Mouse (Mus musculus): ENCODE measurements at regions not wholly inside any gene's neighbourhood (a gene's known extent, or its start where the extent isn't known, plus 50 kb on each side); places are given as distances from the start of the nearest gene placed in this dataset.

GRCm38 (mm10) chr6:126286201-126286600 is 119.5 kb upstream of the Ntf3 start:
- no peaks in the 10 kb centered on the region for H3K4me1 ChIP-seq (ENCODE audit: control insufficient read depth, insufficient read depth, low read length)
- H3K27ac ChIP-seq (ENCODE audit: insufficient read depth, low read length), result no peak overlapping the region
- no peaks in the 10 kb centered on the region for H3K9me3 ChIP-seq (replicated peaks; ENCODE audit: control insufficient read depth, insufficient read depth, low read length, poor library complexity, severe bottlenecking)
- no peak overlapping the region for H3K9ac ChIP-seq (ENCODE audit: low read depth, poor library complexity, severe bottlenecking)
- TF ChIP-seq EP300 (IDR thresholded peaks at IDR 0.05; ENCODE audit: insufficient read depth, low read depth, low read length) (no peak), CTCF (IDR thresholded peaks at IDR 0.05; ENCODE audit: low read depth, low read length) (no peak), POLR2A (IDR thresholded peaks at IDR 0.05; ENCODE audit: insufficient read depth, low read length) (no peak)
- no peak overlapping the region for H3K4me3 ChIP-seq (ENCODE audit: low read depth, low read length)
- no peaks in the 10 kb centered on the region for H3K27me3 ChIP-seq (ENCODE audit: control insufficient read depth, insufficient read depth, low read length, poor library complexity, severe bottlenecking)
- no peaks in the 10 kb centered on the region for H3K36me3 ChIP-seq (ENCODE audit: control insufficient read depth, insufficient read depth, low read length, poor library complexity, severe bottlenecking)

GRCm38 (mm10) chr6:126284409-126284808 is 117.7 kb upstream of the Ntf3 start:
- Histone ChIP-seq H3K4me1 (ENCODE audit: control insufficient read depth, insufficient read depth, low read length) (no peaks in the 10 kb centered on the region), H3K27me3 (ENCODE audit: control insufficient read depth, insufficient read depth, low read length, poor library complexity, severe bottlenecking) (no peaks in the 10 kb centered on the region), H3K4me3 (ENCODE audit: low read depth, low read length) (no peak overlapping the region), H3K9me3 (replicated peaks; ENCODE audit: control insufficient read depth, insufficient read depth, low read length, poor library complexity, severe bottlenecking) (no peaks in the 10 kb centered on the region), H3K36me3 (ENCODE audit: control insufficient read depth, insufficient read depth, low read length, poor library complexity, severe bottlenecking) (no peaks in the 10 kb centered on the region), H3K27ac (ENCODE audit: insufficient read depth, low read length) (no peak overlapping the region), H3K9ac (ENCODE audit: low read depth, poor library complexity, severe bottlenecking) (no peak overlapping the region)
- no peak for TF ChIP-seq POLR2A (IDR thresholded peaks at IDR 0.05; ENCODE audit: insufficient read depth, low read length)
- no peak for TF ChIP-seq EP300 (IDR thresholded peaks at IDR 0.05; ENCODE audit: insufficient read depth, low read depth, low read length)
- no peak for TF ChIP-seq CTCF (IDR thresholded peaks at IDR 0.05; ENCODE audit: low read depth, low read length)

- H3K9ac ChIP-seq (ENCODE audit: low read depth, poor library complexity, severe bottlenecking), result no peak overlapping the region
- H3K9me3 ChIP-seq (replicated peaks; ENCODE audit: control insufficient read depth, insufficient read depth, low read length, poor library complexity, severe bottlenecking), result no peaks in the 10 kb centered on the region
- TF ChIP-seq CTCF (IDR thresholded peaks at IDR 0.05; ENCODE audit: low read depth, low read length) (no peak), EP300 (IDR thresholded peaks at IDR 0.05; ENCODE audit: insufficient read depth, low read depth, low read length) (no peak), POLR2A (IDR thresholded peaks at IDR 0.05; ENCODE audit: insufficient read depth, low read length) (no peak)
- H3K4me1 ChIP-seq (ENCODE audit: control insufficient read depth, insufficient read depth, low read length), result no peaks in the 10 kb centered on the region
- no peak overlapping the region for H3K4me3 ChIP-seq (ENCODE audit: low read depth, low read length)
- no peaks in the 10 kb centered on the region for H3K27me3 ChIP-seq (ENCODE audit: control insufficient read depth, insufficient read depth, low read length, poor library complexity, severe bottlenecking)
- H3K27ac ChIP-seq (ENCODE audit: insufficient read depth, low read length), result no peak overlapping the region
- H3K36me3 ChIP-seq (ENCODE audit: control insufficient read depth, insufficient read depth, low read length, poor library complexity, severe bottlenecking), result no peaks in the 10 kb centered on the region
Measured at GRCm38 (mm10) chr6:126280352-126280751, 113.6 kb upstream of the Ntf3 start.

GRCm38 (mm10) chr6:126245986-126246385 is 79.3 kb upstream of the Ntf3 start:
- no peaks in the 10 kb centered on the region for H3K4me1 ChIP-seq (ENCODE audit: control insufficient read depth, insufficient read depth, low read length)
- no peaks in the 10 kb centered on the region for H3K36me3 ChIP-seq (ENCODE audit: control insufficient read depth, insufficient read depth, low read length, poor library complexity, severe bottlenecking)
- TF ChIP-seq CTCF (IDR thresholded peaks at IDR 0.05; ENCODE audit: low read depth, low read length) (no peak), EP300 (IDR thresholded peaks at IDR 0.05; ENCODE audit: insufficient read depth, low read depth, low read length) (no peak), POLR2A (IDR thresholded peaks at IDR 0.05; ENCODE audit: insufficient read depth, low read length) (no peak)

GRCm38 (mm10) chr6:126245431-126245830 is 78.7 kb upstream of the Ntf3 start:
- no peak for TF ChIP-seq EP300 (IDR thresholded peaks at IDR 0.05; ENCODE audit: insufficient read depth, low read depth, low read length)
- TF ChIP-seq POLR2A (IDR thresholded peaks at IDR 0.05; ENCODE audit: insufficient read depth, low read length), result no peak
- no peak for TF ChIP-seq CTCF (IDR thresholded peaks at IDR 0.05; ENCODE audit: low read depth, low read length)
- Histone ChIP-seq H3K27ac (ENCODE audit: insufficient read depth, low read length) (no peak overlapping the region), H3K36me3 (ENCODE audit: control insufficient read depth, insufficient read depth, low read length, poor library complexity, severe bottlenecking) (no peaks in the 10 kb centered on the region), H3K9me3 (replicated peaks; ENCODE audit: control insufficient read depth, insufficient read depth, low read length, poor library complexity, severe bottlenecking) (no peaks in the 10 kb centered on the region), H3K9ac (ENCODE audit: low read depth, poor library complexity, severe bottlenecking) (no peak overlapping the region), H3K4me1 (ENCODE audit: control insufficient read depth, insufficient read depth, low read length) (no peaks in the 10 kb centered on the region), H3K27me3 (ENCODE audit: control insufficient read depth, insufficient read depth, low read length, poor library complexity, severe bottlenecking) (no peaks in the 10 kb centered on the region), H3K4me3 (ENCODE audit: low read depth, low read length) (no peak overlapping the region)

More at GRCm38 (mm10) chr6:126245986-126246385, 79.3 kb upstream of the Ntf3 start:
- Histone ChIP-seq H3K4me3 (ENCODE audit: low read depth, low read length) (no peak overlapping the region), H3K27ac (ENCODE audit: insufficient read depth, low read length) (no peak overlapping the region), H3K27me3 (ENCODE audit: control insufficient read depth, insufficient read depth, low read length, poor library complexity, severe bottlenecking) (no peaks in the 10 kb centered on the region), H3K9me3 (replicated peaks; ENCODE audit: control insufficient read depth, insufficient read depth, low read length, poor library complexity, severe bottlenecking) (no peaks in the 10 kb centered on the region), H3K9ac (ENCODE audit: low read depth, poor library complexity, severe bottlenecking) (no peak overlapping the region)

GRCm38 (mm10) chr6:126242299-126242698 is 75.6 kb upstream of the Ntf3 start:
- H3K27ac ChIP-seq (ENCODE audit: insufficient read depth, low read length), result no peak overlapping the region
- H3K9me3 ChIP-seq (replicated peaks; ENCODE audit: control insufficient read depth, insufficient read depth, low read length, poor library complexity, severe bottlenecking), result no peaks in the 10 kb centered on the region
- H3K9ac ChIP-seq (ENCODE audit: low read depth, poor library complexity, severe bottlenecking), result no peak overlapping the region
- TF ChIP-seq EP300 (IDR thresholded peaks at IDR 0.05; ENCODE audit: insufficient read depth, low read depth, low read length), result no peak
- H3K27me3 ChIP-seq (ENCODE audit: control insufficient read depth, insufficient read depth, low read length, poor library complexity, severe bottlenecking), result no peaks in the 10 kb centered on the region
- H3K4me3 ChIP-seq (ENCODE audit: low read depth, low read length), result no peak overlapping the region
- H3K4me1 ChIP-seq (ENCODE audit: control insufficient read depth, insufficient read depth, low read length), result no peaks in the 10 kb centered on the region
- H3K36me3 ChIP-seq (ENCODE audit: control insufficient read depth, insufficient read depth, low read length, poor library complexity, severe bottlenecking), result no peaks in the 10 kb centered on the region

Data from ES-Bruce4 (cell line).